Mouse (Mus musculus): ENCODE measurements around the gene Pappa.
A peak's percentile ranks its signal among the peaks of the same experiment; 100 is the strongest.

Pappa gene

GRCm38 (mm10) chr4:65272295-65272694 is 148.3 kb downstream of the Pappa start:
- no peak for DNase-seq (ENCODE audit: low spot score)

- no peak for DNase-seq (ENCODE audit: low spot score)
These were observed 149.4 kb downstream of the Pappa start for GRCm38 (mm10) chr4:65273299-65273851.

- peak; percentile 79 for DNase-seq (ENCODE audit: low spot score)
These were observed 154.7 kb downstream of the Pappa start for GRCm38 (mm10) chr4:65278451-65279271.

GRCm38 (mm10) chr4:65279272-65279653 is 155.3 kb downstream of the Pappa start:
- DNase-seq (ENCODE audit: low spot score), result no peak

GRCm38 (mm10) chr4:65279979-65280677 is 156.2 kb downstream of the Pappa start:
- DNase-seq (ENCODE audit: low spot score), result peak; percentile 80

GRCm38 (mm10) chr4:65280888-65281287 is 156.9 kb downstream of the Pappa start:
- no peak for DNase-seq (ENCODE audit: low spot score)

- DNase-seq (ENCODE audit: low spot score), result no peak
These were observed 159.6 kb downstream of the Pappa start for GRCm38 (mm10) chr4:65283611-65284010.

- DNase-seq (ENCODE audit: low spot score), result no peak
These were observed 161.2 kb downstream of the Pappa start for GRCm38 (mm10) chr4:65285165-65285564.

- no peak for DNase-seq (ENCODE audit: low spot score)
These were observed 165.3 kb downstream of the Pappa start for GRCm38 (mm10) chr4:65289247-65289646.

GRCm38 (mm10) chr4:65295741-65296140 is 171.8 kb downstream of the Pappa start:
- DNase-seq (ENCODE audit: low spot score), result no peak

- no peak for DNase-seq (ENCODE audit: low spot score)
These were observed 172.5 kb downstream of the Pappa start for GRCm38 (mm10) chr4:65296356-65296967.

- peak; percentile 92 for DNase-seq (ENCODE audit: low spot score)
These were observed 173.1 kb downstream of the Pappa start for GRCm38 (mm10) chr4:65296968-65297499.

- DNase-seq (ENCODE audit: low spot score), result no peak
These were observed 174.5 kb downstream of the Pappa start for GRCm38 (mm10) chr4:65298212-65299181.

GRCm38 (mm10) chr4:65299365-65299764 is 175.4 kb downstream of the Pappa start:
- no peak for DNase-seq (ENCODE audit: low spot score)

GRCm38 (mm10) chr4:65300431-65300830 is 176.5 kb downstream of the Pappa start:
- no peak for DNase-seq (ENCODE audit: low spot score)

- no peak for DNase-seq (ENCODE audit: low spot score)
These were observed 178.7 kb downstream of the Pappa start for GRCm38 (mm10) chr4:65302666-65303065.

GRCm38 (mm10) chr4:65317877-65318525 is 194.0 kb downstream of the Pappa start:
- DNase-seq (ENCODE audit: low spot score), result no peak

GRCm38 (mm10) chr4:65321340-65321739 is 197.4 kb downstream of the Pappa start:
- no peak for DNase-seq (ENCODE audit: low spot score)

- no peak for DNase-seq (ENCODE audit: low spot score)
These were observed 198.0 kb downstream of the Pappa start for GRCm38 (mm10) chr4:65321959-65322358.

GRCm38 (mm10) chr4:65325816-65326215 is 201.8 kb downstream of the Pappa start:
- DNase-seq (ENCODE audit: low spot score), result no peak
